Comparison of ENCODE assay signal across 23 mouse cellular contexts in the genomic region with DNA sequence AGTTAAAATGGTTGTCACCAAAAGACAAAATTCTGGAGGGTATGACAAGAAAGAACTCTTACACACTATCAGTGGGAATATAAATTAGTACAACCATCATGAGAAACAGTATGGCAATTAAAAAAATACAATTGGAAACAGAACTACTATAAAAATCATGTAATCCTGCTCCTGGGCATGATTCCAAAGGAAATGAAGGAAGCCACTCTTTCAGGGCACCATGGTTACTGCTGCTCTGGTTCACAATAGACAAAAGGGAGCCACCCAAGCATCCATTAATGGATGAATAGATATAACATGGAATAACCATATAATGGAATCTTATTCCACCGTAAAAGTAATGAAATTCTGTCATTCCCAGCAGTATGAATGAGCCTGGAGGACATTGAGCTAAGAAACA. TPM values are rescaled to one million over a fixed set of nuclear protein-coding genes. Genes with fewer than 3 reads are reported as not detected.
"Had no signal": no experiment of that assay in that cellular context is flagged by ENCODE, and none has a peak within 500 bp of the region (broad histone marks: within the 10 kb centered on the region; RNA-seq: fewer than 3 reads in every experiment).

No protein-coding gene starts in this region.

- H3K9ac ChIP-seq: kidney, embryonic 15.5 days; limb, embryonic 12.5 days; limb, embryonic 15.5 days; liver, embryonic 14.5 days; liver, postnatal 0 days; lung, embryonic 14.5 days; midbrain, embryonic 13.5 days; neural tube, embryonic 13.5 days; stomach, embryonic 15.5 days had no signal

- H3K4me1 ChIP-seq: kidney, embryonic 15.5 days; limb, embryonic 12.5 days; limb, embryonic 15.5 days; midbrain, embryonic 13.5 days; neural tube, embryonic 13.5 days; stomach, embryonic 15.5 days had no signal

- ATAC-seq: liver, postnatal 0 days; lung, postnatal 0 days; midbrain, embryonic 13.5 days had no signal

- H3K27me3 ChIP-seq: kidney, embryonic 15.5 days; limb, embryonic 12.5 days; limb, embryonic 15.5 days; neural tube, embryonic 13.5 days; stomach, embryonic 15.5 days had no signal

- H3K4me3 ChIP-seq: kidney, embryonic 15.5 days; limb, embryonic 12.5 days; limb, embryonic 15.5 days; midbrain, embryonic 13.5 days; myocyte; neural tube, embryonic 13.5 days; stomach, embryonic 15.5 days had no signal

- H3K9me3 ChIP-seq: kidney, embryonic 15.5 days; limb, embryonic 12.5 days; limb, embryonic 15.5 days; midbrain, embryonic 13.5 days; neural tube, embryonic 13.5 days; stomach, embryonic 15.5 days had no signal

- H3K27ac ChIP-seq: kidney, embryonic 15.5 days; limb, embryonic 12.5 days; limb, embryonic 15.5 days; liver, embryonic 14.5 days; macrophage; midbrain, embryonic 13.5 days; neural tube, embryonic 13.5 days; stomach, embryonic 15.5 days had no signal

- H3K4me2 ChIP-seq: kidney, embryonic 15.5 days; limb, embryonic 12.5 days; limb, embryonic 15.5 days; liver, embryonic 11.5 days; lung, embryonic 14.5 days; midbrain, embryonic 13.5 days; neural tube, embryonic 13.5 days; stomach, embryonic 15.5 days had no signal

- DNase-seq: kidney, adult 8-10 months; kidney, postnatal 10 days; kidney, postnatal 36 days; left cerebral cortex, postnatal 4 days; liver, postnatal 0 days; lung, embryonic 14.5 days; right cerebral cortex, adult 18-20 months; right cerebral cortex, postnatal 25 days; spleen, adult 18-20 months; thymus, postnatal 25 days had no signal

- H3K36me3 ChIP-seq: kidney, embryonic 15.5 days; limb, embryonic 12.5 days; limb, embryonic 15.5 days; midbrain, embryonic 13.5 days; neural tube, embryonic 13.5 days; stomach, embryonic 15.5 days had no signal

RNA-seq across cellular contexts. Expression of gene Gpr176, which starts 6.5 kb away (rescaled TPM):
- total RNA-seq: megakaryocyte, adult 5-6 weeks; monocyte, adult 5-6 weeks had no signal
